Mouse (Mus musculus) ovary, postnatal 36 days (tissue): ENCODE measurements around the gene Ctnnd2.

Experiments used
- DNase-seq: peaks from one replicate; pipeline ENCODE4 v3.0.0; 2022; ENCODE audit warnings: low spot score, mixed read lengths

The Ctnnd2 gene

DNA sequence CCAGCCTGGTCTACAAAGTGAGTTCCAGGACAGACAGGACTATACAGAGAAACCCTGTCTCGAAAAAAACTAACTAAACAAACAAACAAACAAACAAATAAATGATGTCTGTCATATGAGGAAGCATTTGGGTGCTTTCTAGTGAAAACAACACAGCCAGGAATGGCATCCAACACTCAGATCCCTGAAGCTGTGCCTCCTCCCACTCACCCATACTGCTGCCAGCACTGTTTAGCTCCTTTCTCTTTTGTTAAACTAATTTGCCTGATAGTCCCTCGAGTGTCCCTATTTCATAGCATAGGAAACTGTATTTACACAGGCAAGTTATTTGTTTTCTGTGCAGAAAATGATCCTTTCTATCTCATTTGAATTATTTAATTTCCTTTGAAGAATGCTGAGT, 546.8 kb downstream of the Ctnnd2 start:
- no peak for DNase-seq

DNA sequence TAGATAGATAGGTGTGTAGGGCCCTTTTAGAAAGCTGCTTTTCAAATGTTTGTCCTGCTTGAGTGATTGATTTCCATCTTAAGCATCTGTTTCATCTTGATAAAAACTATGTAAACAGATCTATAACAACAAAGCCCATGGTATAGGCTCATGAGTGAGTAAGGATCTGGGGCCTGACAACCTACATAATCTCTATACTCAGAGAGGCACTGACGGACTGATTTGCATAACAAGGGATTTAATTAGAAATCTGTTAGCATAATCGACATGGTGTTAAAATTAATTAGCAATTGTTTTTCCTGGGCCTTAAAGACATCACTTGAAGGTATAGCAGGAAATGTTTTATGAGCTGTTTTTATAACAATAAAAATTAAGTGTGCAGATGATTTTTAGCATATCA, 548.7 kb downstream of the Ctnnd2 start:
- no peak for DNase-seq

DNA sequence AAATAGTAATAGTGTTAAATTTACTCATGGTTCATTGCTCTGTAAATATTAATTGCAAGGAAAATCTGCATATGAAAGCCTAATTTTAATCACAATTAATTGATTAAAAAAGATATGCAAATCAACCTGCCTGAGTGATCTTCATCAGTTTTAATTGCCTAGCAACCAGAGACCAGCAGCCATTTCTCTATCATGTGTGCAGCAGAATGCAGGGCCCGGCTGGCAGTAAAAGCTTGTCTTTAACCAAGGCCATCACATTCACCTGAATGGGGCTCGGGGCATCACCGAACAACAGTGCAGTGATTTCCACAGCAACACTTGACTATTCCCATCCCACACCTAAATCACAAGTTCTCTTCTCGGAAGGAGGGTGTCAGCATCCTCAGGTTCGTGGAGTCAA, 553.7 kb downstream of the Ctnnd2 start:
- DNase-seq, result no peak

DNA sequence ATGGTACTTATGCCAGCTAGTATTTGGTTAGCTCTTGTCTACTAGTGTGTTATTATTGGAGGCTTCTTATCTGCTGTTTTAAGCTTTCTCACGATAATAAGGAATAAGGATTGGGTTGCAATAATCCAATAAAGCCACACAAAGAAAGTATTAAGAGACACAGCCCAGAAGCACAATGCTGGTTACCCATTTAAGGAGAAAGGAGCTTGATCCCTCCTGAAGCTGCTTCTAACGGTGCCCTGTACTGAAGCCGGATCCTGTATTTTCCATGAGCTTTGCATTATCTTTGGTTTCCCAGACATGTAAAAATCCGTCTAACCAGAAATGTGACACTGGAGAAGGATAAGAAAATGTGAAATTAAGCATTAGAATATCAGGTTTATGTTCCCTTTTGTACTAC, 565.8 kb downstream of the Ctnnd2 start:
- no peak for DNase-seq

DNA sequence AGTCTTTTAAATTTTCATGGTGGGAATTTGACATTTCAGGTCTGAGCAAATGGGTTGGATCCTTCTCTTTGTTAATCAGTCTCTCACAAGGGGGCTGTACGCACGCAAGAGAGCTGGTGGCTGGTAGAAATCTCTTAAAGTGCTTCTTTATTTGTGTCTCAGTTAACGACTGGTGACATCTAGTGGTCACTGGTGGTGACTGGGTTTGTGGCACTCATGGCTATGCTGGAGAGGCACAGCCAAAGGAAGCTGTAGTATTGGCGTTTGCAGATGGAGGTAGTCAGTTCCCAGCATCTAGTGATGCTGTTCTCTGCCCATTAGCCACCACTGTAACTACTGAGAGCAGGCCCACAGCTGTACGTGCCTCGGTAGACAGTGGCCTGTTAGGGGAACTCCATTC, 568.3 kb downstream of the Ctnnd2 start:
- peak; percentile 19 for DNase-seq

DNA sequence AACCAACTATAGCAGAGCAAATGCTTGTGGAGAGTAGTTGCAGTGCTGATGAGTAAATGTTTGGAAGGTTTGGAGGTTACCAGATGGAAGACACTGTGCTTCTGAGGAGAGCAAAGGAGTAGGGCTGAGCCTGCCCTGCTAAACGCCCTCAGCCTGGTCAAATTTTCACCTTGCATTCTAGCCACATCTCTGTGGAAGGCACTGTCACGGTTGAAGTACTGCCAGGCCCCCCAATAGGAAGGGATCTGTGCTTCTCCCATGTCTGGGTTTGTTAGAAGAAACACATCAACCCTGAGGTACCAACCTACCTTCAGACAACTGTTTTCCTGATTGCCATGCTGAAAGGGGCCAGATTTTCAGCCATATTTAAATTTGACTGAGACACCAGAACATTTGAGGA, 585.6 kb downstream of the Ctnnd2 start:
- DNase-seq, result no peak

DNA sequence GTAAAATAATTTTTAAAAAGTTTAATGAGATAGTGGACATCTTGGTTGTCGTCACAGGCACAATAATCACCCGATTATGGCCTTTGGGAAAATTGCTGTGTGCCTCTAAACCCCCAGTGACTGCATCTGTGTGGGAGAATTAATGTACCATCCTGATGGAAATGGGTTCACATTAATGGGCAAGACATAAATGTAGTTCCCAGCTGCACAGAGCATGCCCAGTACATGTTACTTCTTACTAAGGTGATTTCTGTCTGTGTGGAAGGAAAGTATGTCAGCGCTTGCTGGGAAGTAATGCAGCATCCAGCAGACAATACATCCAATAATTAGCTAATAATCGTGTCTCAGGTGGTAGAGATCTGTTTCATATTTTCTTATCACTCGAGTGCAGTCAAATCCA, 589.8 kb downstream of the Ctnnd2 start:
- DNase-seq, result no peak

DNA sequence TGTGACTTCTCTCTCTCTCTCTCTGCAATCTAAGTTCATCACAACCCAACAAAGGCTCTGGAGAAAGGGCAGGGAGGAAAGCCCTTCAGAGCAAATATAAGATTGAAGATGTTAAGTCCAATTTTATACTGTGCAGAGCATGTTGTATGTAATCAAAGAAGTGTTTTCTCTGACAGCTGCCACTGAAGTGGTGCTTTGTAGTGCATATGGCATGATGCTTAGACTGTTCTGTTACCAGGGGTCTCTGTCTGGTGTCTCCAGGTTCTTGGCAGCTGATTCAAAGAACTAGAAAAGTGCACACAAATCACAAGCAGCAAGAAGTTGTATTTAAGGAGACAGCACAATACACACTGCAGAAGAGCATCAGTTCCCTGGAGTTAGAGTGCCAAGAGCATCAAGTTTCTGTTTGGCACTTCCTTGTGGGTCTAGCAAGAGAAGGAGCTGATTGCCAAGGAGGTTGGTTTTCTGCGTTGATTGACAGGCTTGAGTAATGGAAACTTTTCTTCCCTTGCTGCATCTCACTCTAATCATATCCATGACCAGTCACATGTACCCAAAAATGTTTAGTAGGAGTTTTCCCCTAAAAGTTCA, 590.4 kb downstream of the Ctnnd2 start:
- no peak for DNase-seq

DNA sequence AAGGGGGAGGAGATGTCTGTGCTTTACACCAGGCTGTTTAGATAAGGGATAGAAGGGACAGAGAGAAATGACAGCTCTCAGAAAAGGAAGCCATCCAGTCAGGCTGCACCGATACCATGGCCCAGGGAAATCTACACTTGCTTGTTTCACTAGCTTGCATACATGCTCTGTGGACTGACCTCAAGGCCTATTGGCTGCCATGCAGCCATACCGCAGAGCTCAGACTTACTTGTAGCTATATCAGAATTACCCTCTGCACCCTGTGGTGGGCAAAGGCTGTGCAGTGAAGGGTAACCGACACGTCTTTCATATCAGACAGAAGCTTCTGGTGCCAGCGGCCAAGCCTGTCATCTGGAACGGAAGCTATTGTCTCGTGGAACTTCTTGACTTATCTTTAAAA, 604.5 kb downstream of the Ctnnd2 start:
- no peak for DNase-seq

DNA sequence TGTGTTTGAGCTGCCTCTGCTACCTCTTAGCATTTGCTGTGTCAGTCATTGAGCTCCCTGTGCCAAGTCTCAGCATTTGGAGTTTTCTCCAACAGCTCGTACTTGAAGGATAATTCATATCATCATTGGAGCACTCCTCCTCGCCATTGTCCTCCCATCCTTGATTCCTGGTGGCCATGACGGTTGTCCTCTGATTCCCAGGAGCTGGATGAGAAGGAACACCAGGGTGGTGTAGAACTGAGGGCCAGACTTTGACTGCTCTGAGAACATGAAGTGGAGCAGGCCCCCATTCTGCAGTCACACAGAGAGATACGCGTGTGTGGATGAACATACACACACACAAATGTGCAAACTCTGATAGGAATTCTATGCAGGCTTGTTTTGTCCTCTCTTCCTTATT, 605.4 kb downstream of the Ctnnd2 start:
- no peak for DNase-seq

DNA sequence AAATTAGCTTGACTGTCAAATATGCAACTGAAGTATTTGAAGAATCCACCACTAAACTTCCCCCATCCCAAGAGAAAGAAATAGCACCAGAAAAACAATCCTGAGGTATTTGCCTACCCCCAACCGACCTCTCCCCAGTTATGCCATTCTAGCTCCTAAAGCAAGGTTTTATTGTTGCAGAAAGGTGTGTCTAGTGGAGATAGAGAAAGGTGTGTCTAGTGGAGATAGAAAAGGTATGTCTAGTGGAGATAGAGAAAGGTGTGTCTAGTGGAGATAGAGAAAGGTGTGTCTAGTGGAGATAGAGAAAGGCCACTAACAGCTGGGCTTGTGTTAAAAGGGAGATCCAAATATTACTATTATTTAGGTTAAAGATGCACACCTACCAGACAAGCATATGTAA, 607.5 kb downstream of the Ctnnd2 start:
- DNase-seq, result no peak

DNA sequence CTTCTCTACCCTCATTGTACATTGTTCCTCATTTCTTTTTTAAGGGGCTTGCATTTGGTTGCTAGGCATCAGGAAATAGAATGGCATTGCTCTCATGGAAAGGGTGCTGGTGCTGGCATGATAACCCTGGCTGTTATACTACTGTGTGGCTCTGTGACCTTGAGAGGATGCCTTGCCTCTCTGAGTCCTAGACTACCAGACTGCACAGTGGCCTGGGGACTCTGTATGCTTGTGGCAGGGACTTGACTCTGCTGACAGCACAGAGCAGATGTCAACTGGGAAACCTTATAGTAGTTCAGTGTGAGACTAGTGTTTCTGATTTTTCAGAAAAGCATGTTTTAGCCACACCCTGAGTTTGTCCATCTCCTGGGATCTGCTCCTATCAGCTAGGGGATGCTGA, 608.6 kb downstream of the Ctnnd2 start:
- no peak for DNase-seq

DNA sequence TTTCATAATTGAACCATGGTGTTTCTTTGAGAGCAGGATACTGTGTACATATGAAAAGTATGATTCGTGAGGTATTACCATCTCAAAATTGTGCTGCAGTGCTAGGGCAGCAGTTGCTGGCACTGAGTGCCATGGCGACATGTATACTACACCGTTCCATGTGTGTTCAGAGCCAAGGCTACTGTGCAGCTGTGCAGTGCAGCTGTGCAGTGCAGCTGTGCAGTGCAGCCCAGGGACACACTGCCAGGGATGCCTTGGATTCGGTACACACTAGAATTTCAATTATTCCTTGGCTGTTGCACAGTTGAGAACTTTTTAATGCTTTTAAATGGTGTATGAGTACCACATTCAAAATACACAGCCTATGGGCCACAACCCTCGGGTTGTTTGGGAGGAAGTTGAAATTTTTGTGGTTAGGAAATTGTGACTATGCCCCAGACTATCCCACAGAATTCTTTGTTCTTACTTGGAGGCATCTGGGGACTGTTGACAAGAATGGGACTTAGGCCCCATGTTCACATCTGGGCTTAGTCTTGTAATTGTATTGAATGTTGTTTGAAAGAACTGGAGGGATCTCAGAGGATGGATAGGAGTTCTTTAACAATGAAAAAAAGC, 613.4 kb downstream of the Ctnnd2 start:
- DNase-seq, result no peak

DNA sequence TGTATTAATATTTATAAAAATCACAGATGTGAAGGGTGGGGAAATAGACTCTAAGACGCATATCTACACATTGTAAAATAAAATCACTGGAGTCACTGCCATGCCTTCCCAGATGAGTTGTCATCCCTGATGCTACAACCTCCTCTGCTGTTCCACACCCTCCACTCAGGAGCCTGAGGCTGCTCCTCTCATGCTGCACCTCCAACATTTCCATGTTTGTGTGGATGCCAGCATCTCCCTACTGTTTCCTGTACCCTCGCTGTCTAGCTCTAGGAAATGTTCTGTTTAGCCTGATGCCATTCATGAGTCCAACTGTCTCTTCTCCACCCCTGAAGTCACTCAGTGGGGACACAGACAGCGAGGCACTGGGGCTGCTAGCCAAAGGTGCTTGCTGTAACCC, 620.9 kb downstream of the Ctnnd2 start:
- no peak for DNase-seq

DNA sequence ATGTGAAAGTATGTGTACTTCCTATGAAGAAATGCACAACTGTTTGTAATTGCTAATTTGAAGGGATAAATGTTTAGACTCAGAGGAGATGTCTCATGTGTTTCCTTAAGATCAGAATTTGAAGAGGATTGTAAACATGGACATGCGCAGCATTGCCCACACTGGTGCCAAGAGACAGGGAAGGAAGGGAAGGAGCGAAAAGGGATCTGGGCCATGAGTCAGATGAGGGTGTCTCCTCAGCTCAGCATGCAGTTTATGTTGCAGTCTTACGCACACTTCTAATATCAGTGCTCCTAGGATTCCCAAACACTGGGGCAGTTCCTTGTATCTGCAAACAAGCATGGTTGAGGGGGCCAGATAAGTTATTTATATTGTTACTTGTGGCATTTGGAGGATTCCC, 623.3 kb downstream of the Ctnnd2 start:
- DNase-seq, result no peak

DNA sequence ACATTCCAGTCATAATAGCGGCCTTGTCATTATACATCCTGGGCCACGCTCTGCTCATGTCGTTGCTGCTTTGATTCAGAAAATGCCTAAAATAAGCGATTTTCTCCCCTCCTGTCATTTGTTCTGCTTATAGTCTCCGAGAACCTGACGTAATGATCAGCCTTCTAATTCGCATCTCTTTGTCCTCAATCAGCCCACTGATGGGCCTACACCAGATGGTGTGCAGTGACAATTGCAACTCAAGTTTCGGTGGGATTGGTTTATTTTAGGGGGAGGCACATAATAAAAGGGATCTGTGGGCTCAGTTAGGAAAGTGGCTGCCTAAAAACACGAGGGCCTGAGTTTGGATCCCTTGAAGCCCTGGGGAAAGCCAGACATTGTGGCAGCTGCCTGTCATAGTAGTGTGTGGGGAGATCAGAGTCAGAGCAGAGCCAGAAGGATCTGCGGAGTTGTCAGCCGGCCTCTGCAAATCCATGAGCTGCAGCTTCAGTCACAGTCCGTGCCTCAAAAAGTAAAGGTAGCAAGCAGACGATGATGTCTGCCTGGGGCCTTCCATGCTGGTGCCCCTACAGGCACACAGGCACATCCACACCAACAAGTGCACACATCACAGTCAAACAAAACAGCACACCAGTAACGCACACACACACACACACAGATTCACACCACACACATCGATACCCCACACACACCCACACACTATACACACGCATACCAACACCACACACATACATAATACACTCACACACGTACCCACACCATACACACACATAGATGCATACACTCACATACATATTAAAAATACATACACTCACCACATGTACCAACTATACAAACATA, 655.3 kb downstream of the Ctnnd2 start:
- no peak for DNase-seq

DNA sequence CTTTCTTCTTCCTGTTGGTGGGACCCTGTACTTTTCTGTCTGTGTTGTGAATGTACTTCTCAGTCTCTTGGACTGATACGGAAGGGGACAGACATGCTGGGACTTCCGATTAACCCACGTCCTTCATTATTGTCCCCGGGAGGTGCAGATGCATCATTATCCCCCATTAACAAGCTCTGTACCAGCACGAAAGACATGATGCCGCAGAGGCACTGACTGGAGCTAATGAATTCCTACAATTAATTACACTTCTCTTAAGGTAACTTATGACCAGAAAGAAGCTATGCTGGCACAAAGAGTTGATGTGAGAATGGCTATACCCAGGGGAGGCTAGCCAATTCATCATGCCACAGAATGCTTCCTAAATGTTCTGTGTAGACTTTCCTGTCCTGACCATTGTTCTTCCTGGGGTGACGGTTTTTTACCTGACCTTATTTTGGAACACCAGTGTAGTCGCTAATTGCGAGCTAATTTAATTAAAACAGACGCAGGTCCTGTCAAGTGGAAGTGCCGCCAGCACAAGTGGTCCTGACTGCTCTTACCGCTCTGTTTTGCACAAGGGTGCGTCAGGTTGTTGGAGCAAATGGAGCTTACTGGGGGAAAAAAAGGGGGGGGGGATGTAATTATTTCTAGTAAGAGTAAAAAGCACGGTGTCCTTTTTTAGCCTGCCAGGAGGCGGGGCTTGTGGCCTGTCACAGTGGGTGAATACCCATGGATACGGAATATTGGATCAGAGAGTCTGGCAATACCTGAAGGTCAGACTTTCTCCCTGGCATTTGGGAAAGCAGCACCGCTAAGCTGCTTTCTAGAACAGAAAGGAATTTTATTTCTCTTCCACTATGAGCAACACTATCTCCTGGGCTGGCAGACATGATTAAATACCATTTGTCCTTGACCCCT, 685.1 kb downstream of the Ctnnd2 start:
- DNase-seq, result no peak

DNA sequence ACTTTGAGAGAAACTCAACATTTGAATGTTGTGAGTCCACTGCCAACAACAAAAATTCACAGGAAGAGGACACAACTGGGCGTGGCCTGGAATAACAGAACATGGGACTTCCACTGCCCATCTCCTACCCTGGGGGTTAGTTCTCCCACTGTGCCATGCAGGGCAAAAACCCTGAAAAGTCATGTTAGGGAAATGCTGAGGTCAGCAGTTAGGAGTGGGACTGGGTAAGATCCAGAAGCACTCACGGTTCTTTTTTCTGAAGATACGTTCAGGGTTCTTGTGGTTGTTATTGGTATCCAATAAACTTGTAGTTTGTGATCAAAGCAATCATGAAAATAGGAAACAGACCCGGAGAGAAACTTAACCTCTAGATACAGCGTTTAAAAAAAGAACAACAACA, 695.0 kb downstream of the Ctnnd2 start:
- no peak for DNase-seq

DNA sequence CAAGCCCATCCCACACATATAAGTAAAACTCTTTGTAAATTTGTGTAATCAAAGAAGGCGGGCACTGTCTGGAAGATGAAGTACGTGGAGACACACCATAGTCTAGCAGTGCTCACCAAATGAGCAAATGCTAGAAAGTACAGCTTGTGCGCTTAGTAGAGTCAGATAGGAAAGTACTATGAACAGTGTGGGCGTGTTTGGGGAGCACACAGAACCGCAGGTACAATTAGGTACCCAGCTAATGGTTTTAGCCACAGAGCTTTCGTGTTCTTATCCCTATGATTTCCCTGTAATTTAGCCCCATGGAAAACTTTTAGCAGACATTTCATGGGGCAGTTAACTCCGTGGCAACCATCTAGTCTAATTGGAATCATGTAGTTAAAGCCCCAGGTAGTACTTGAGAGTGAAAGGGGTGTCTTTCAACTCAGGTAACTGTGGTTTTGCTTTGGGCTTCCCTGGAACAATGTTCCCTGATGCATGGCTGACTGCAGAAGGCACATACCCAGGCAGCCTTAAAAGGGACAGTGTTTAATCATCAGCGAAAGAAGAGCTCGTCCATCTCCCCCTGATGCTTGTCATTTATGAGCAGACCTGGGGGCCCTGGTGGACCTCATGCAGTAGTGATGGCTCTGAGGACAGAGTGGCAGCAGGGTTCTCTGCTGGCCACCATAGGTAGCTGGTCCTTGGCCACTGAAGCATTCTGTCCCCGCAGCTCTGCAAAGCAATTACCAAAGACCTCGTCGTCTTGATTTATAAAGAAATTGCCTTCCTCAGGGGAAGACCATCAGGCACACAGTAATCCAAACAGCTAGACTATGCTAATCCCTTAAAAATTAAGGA, 697.5 kb downstream of the Ctnnd2 start:
- DNase-seq, result no peak

DNA sequence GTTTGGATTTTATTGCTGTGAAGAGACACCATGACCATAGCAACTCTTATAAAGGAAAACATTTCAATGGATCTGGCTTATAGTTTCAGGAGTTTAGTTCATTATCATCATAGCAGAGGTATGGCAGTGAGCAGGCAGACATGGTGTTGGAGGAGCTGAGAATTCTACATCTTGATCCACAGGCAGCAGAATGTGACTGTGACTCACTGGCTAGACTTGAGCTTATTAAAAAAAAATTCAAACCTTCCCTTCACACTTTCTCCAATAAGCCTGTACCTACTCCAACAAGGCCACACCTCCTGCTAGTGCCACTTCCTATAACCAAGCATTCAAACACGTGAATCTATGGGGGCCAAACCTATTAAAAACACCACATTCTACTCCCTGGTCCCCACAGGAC, 703.1 kb downstream of the Ctnnd2 start:
- no peak for DNase-seq

DNA sequence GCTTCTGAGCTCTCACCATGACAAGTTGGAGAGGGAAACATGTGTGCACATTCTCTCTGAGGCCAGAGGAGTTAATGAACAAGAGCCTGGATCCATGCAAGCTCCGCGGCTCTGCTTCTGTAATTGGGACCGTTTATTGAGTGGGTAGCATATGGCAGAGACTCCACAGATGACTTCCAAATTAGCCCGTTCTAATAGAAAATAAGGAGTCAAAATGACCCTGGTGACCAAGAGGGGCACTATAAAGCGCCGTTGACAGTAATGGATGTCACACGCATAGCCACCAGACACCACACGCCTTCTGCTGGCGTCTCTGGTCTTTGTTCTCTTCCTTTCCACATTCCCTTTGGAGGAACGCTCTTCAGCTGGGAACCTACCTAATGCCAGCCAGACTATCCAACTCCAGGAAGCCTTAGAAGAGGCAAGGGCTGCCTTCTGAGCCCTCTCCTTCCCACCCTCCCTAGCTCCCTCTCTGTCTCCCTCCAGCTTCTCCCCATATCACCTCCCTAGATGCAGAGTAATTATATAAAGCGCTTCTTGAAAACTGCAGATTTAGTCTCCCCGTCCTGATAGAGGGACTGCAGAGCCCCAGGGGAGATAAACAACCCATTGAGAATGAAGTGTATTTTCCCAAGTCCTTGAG, 712.4 kb downstream of the Ctnnd2 start:
- no peak for DNase-seq
